Mouse (Mus musculus) myocyte (in vitro differentiated cells): ENCODE results near the gene Nwd1.

ENCODE experiments used
- POLR2A ChIP-seq: IDR thresholded peaks from one replicate; pipeline ENCODE4 v1.6.1; 2011; ENCODE audit warnings: low read depth, mild to moderate bottlenecking, control low read depth, moderate library complexity; ENCODE audit not compliant: insufficient read length
- TCF12 ChIP-seq: IDR thresholded peaks from one replicate; pipeline ENCODE4 v1.6.1; 2011; ENCODE audit warnings: mild to moderate bottlenecking, control low read depth; ENCODE audit not compliant: poor library complexity, insufficient read depth, severe bottlenecking

DNA sequence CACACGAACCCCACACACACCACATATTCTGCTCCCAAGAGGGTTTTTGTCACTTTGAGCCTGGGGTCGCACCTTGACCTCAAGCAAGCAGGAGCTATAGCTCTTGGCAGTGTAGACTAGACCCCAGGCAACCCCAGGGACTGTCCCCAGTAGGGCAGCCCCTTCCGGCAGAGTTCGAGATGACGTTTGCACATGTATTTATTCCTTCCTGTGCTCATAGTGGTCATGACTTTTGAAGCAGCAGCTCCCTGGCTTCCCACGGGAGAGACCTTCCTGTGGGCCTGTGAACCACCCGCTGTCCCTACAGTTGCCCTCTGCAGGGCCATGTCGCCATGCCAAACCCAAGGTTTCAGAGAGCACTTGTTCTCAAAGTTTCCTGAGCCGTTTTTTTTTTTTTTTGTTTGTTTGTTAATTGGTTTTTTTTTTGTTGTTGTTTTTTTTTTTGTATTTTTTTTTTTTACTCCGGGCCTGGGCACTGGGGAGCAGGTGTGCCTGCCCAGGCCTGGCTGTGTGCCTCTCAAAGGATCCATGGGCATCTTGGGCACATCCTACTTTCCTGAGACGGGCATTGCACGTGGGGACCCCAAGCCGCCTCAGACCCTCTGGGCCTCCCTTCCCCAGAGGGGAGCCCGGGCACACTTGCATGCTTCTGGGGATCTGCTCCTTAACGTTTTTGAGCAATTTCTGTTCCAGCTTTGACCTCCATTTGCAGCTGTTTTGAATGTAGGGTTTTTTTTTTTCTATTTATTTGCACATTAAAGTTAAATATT, 111.1 kb downstream of the Nwd1 start:
- TF ChIP-seq TCF12, result no peak
- no peak for TF ChIP-seq POLR2A
